Mouse (Mus musculus) spleen, postnatal 36 days (tissue): ENCODE results near the gene 6030458C11Rik.

Experiments
- DNase-seq, 2 experiments: peaks; one replicate each; pipeline ENCODE4 v3.0.0; 2022; ENCODE audit warnings: low spot score in 2 of 2, mixed read lengths in 1 of 2

The 6030458C11Rik gene

GRCm38 (mm10) chr15:12824197-12824952 is at the start of gene 6030458C11Rik, which contains the start of gene Drosha:
TSS of gene 6030458C11Rik (minus strand) at chr15:12824649.
TSS of gene Drosha (plus strand) at chr15:12824815.
- DNase-seq: peak; percentile 96 to 97

- DNase-seq: no peak
Measured at GRCm38 (mm10) chr15:12867269-12867668, 42.8 kb upstream of the 6030458C11Rik start.

GRCm38 (mm10) chr15:12865595-12866314 is 41.3 kb upstream of the 6030458C11Rik start:
- peak; percentile 11 to 15 for DNase-seq

GRCm38 (mm10) chr15:12863669-12864068 is 39.2 kb upstream of the 6030458C11Rik start:
- DNase-seq: no peak

- no peak for DNase-seq
Measured at GRCm38 (mm10) chr15:12862061-12862460, 37.6 kb upstream of the 6030458C11Rik start.

- no peak for DNase-seq
Measured at GRCm38 (mm10) chr15:12858645-12859044, 34.2 kb upstream of the 6030458C11Rik start.

GRCm38 (mm10) chr15:12857840-12858516 is 33.5 kb upstream of the 6030458C11Rik start:
- peak in 1 of 2 experiments; percentile 14 for DNase-seq

GRCm38 (mm10) chr15:12856780-12857179 is 32.3 kb upstream of the 6030458C11Rik start:
- DNase-seq: no peak

- no peak for DNase-seq
Measured at GRCm38 (mm10) chr15:12853471-12853870, 29.0 kb upstream of the 6030458C11Rik start.

GRCm38 (mm10) chr15:12849373-12849772 is 24.9 kb upstream of the 6030458C11Rik start:
- no peak for DNase-seq

- DNase-seq: no peak
Measured at GRCm38 (mm10) chr15:12848196-12848975, 23.9 kb upstream of the 6030458C11Rik start.

GRCm38 (mm10) chr15:12842833-12843232 is 18.4 kb upstream of the 6030458C11Rik start:
- no peak for DNase-seq

- DNase-seq: no peak
Measured at GRCm38 (mm10) chr15:12840737-12841136, 16.3 kb upstream of the 6030458C11Rik start.

GRCm38 (mm10) chr15:12834231-12834630 is 9.8 kb upstream of the 6030458C11Rik start:
- no peak for DNase-seq

GRCm38 (mm10) chr15:12833385-12833784 is 8.9 kb upstream of the 6030458C11Rik start:
- DNase-seq: no peak

GRCm38 (mm10) chr15:12832599-12832998 is 8.2 kb upstream of the 6030458C11Rik start:
- no peak for DNase-seq

GRCm38 (mm10) chr15:12829878-12830277 is 5.4 kb upstream of the 6030458C11Rik start:
- no peak for DNase-seq

GRCm38 (mm10) chr15:12825408-12825807 is 959 bp upstream of the 6030458C11Rik start:
- DNase-seq: no peak

- peak; percentile 32 to 42 for DNase-seq
Measured at GRCm38 (mm10) chr15:12824965-12825364, 516 bp upstream of the 6030458C11Rik start.

GRCm38 (mm10) chr15:12823455-12824119 is 862 bp downstream of the 6030458C11Rik start:
- no peak for DNase-seq
